Comparison of ENCODE assay signal across 16 mouse cellular contexts in genomic region chr1:153103186-153103554, GRCm38 (mm10).
"Had no signal": no experiment of that assay in that cellular context is flagged by ENCODE, and none has a peak within 500 bp of the region (broad histone marks: within the 10 kb centered on the region; RNA-seq: fewer than 3 reads in every experiment).

No protein-coding gene starts in this region.

- H3K4me3 ChIP-seq: megakaryocyte, embryonic 14.5 days; midbrain, embryonic 13.5 days; midbrain, embryonic 15.5 days; neural tube, embryonic 12.5 days had no signal

- DNase-seq: lung, adult 18-20 months; lung, embryonic 14.5 days; lung, postnatal 10 days; lung, postnatal 36 days; right cerebral cortex, adult 18-20 months; right cerebral cortex, postnatal 25 days; right cerebral cortex, postnatal 4 days; spleen, adult 18-20 months; thymus, adult 18-20 months; thymus, postnatal 14 days; thymus, postnatal 36 days had no signal

- H3K9ac ChIP-seq: lung, embryonic 14.5 days; midbrain, embryonic 13.5 days; midbrain, embryonic 15.5 days; neural tube, embryonic 12.5 days had no signal

- H3K27ac ChIP-seq: macrophage; midbrain, embryonic 13.5 days; midbrain, embryonic 15.5 days; neural tube, embryonic 12.5 days had no signal

- H3K9me3 ChIP-seq: megakaryocyte, embryonic 14.5 days; midbrain, embryonic 13.5 days; midbrain, embryonic 15.5 days; neural tube, embryonic 12.5 days had no signal
